Mouse (Mus musculus): ENCODE results near the gene Ppt1. TPM values are rescaled to one million over a fixed set of nuclear protein-coding genes. Genes with fewer than 3 reads are reported as not detected.

Ppt1 gene
- polyA plus RNA-seq, 1 experiment: 6.9 TPM

GRCm38 (mm10) chr4:122886579-122887254 is 50.7 kb downstream of the Ppt1 start:
- WGBS: under 1% methylated on average over 19 of the region's 19 CpGs
- Histone ChIP-seq H3K36me3 (ENCODE audit: control insufficient read depth, insufficient read depth, low read length) (no peaks in the 10 kb centered on the region), H3K27ac (ENCODE audit: insufficient read depth, low read depth, low read length) (peak overlapping the region; percentile 99), H3K27me3 (ENCODE audit: control insufficient read depth, insufficient read depth, low read length) (no peaks in the 10 kb centered on the region), H3K4me3 (ENCODE audit: low read depth, low read length) (peak overlapping the region; percentile 74), H3K4me1 (ENCODE audit: control insufficient read depth, insufficient read depth, insufficient read length, low read length) (peaks cover 19% of the 10 kb centered on the region)
- TF ChIP-seq POLR2A (IDR thresholded peaks at IDR 0.05; ENCODE audit: low read depth, low read length) (no peak), CTCF (IDR thresholded peaks at IDR 0.05; ENCODE audit: extremely low read depth, insufficient read length, insufficient replicate concordance, low read depth, low read length) (no peak)

GRCm38 (mm10) chr4:122887336-122887735 is 51.3 kb downstream of the Ppt1 start:
- Histone ChIP-seq H3K27ac (ENCODE audit: insufficient read depth, low read depth, low read length) (peak overlapping the region; percentile 99), H3K4me3 (ENCODE audit: low read depth, low read length) (no peak overlapping the region), H3K27me3 (ENCODE audit: control insufficient read depth, insufficient read depth, low read length) (no peaks in the 10 kb centered on the region), H3K4me1 (ENCODE audit: control insufficient read depth, insufficient read depth, insufficient read length, low read length) (peaks cover 17% of the 10 kb centered on the region), H3K36me3 (ENCODE audit: control insufficient read depth, insufficient read depth, low read length) (no peaks in the 10 kb centered on the region)
- TF ChIP-seq CTCF (IDR thresholded peaks at IDR 0.05; ENCODE audit: extremely low read depth, insufficient read length, insufficient replicate concordance, low read depth, low read length) (no peak), POLR2A (IDR thresholded peaks at IDR 0.05; ENCODE audit: low read depth, low read length) (no peak)
- 47% methylated on average over 2 of the region's 2 CpGs for WGBS

GRCm38 (mm10) chr4:122890881-122891481 is 54.9 kb downstream of the Ppt1 start:
- Histone ChIP-seq H3K27ac (ENCODE audit: insufficient read depth, low read depth, low read length) (peak overlapping the region; percentile 66; the same call in 1 of the 2 replicates), H3K4me3 (ENCODE audit: low read depth, low read length) (no peak overlapping the region), H3K4me1 (ENCODE audit: control insufficient read depth, insufficient read depth, insufficient read length, low read length) (peaks cover 13% of the 10 kb centered on the region; the same call in 1 of the 2 replicates), H3K36me3 (ENCODE audit: control insufficient read depth, insufficient read depth, low read length) (no peaks in the 10 kb centered on the region), H3K27me3 (ENCODE audit: control insufficient read depth, insufficient read depth, low read length) (no peaks in the 10 kb centered on the region)
- 42% methylated on average over 3 of the region's 3 CpGs for WGBS
- TF ChIP-seq POLR2A (IDR thresholded peaks at IDR 0.05; ENCODE audit: low read depth, low read length): no peak
- TF ChIP-seq CTCF (IDR thresholded peaks at IDR 0.05; ENCODE audit: extremely low read depth, insufficient read length, insufficient replicate concordance, low read depth, low read length): no peak

DNA sequence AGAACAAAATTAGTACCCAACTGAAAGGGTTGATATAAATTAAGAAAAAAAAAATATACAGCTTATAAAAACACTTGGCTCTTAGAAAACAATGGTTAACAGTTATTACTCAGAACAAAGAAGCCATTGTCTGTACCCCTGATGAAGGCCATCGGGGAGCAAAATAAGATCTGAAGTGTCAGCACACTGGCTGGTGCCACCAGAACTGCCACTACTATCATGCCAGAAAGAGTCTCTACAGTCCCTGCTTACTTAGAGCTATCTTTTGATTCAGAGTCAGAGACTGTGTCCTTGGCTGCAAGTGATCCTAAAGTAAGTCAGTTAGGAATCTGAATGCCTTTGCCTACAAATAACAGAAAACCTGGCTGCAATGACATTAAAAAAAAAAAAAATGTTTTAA is 55.6 kb downstream of the Ppt1 start:
- WGBS: 18% methylated on average over 1 of the region's 1 CpGs
- Histone ChIP-seq H3K36me3 (ENCODE audit: control insufficient read depth, insufficient read depth, low read length) (no peaks in the 10 kb centered on the region), H3K27ac (ENCODE audit: insufficient read depth, low read depth, low read length) (no peak overlapping the region), H3K4me1 (ENCODE audit: control insufficient read depth, insufficient read depth, insufficient read length, low read length) (peaks cover 13% of the 10 kb centered on the region; the same call in 1 of the 2 replicates), H3K4me3 (ENCODE audit: low read depth, low read length) (no peak overlapping the region), H3K27me3 (ENCODE audit: control insufficient read depth, insufficient read depth, low read length) (no peaks in the 10 kb centered on the region)
- TF ChIP-seq CTCF (IDR thresholded peaks at IDR 0.05; ENCODE audit: extremely low read depth, insufficient read length, insufficient replicate concordance, low read depth, low read length) (no peak), POLR2A (IDR thresholded peaks at IDR 0.05; ENCODE audit: low read depth, low read length) (no peak)

GRCm38 (mm10) chr4:122892157-122892556 is 56.1 kb downstream of the Ppt1 start:
- Histone ChIP-seq H3K36me3 (ENCODE audit: control insufficient read depth, insufficient read depth, low read length) (no peaks in the 10 kb centered on the region), H3K27ac (ENCODE audit: insufficient read depth, low read depth, low read length) (no peak overlapping the region), H3K4me1 (ENCODE audit: control insufficient read depth, insufficient read depth, insufficient read length, low read length) (peaks cover 10% of the 10 kb centered on the region; the same call in 1 of the 2 replicates), H3K4me3 (ENCODE audit: low read depth, low read length) (no peak overlapping the region), H3K27me3 (ENCODE audit: control insufficient read depth, insufficient read depth, low read length) (no peaks in the 10 kb centered on the region)
- TF ChIP-seq CTCF (IDR thresholded peaks at IDR 0.05; ENCODE audit: extremely low read depth, insufficient read length, insufficient replicate concordance, low read depth, low read length) (no peak), POLR2A (IDR thresholded peaks at IDR 0.05; ENCODE audit: low read depth, low read length) (no peak)
- WGBS: 74% methylated on average over 5 of the region's 5 CpGs

GRCm38 (mm10) chr4:122897750-122898149 is 61.7 kb downstream of the Ppt1 start:
- H3K4me3 ChIP-seq (ENCODE audit: low read depth, low read length): no peak overlapping the region
- no peaks in the 10 kb centered on the region for H3K36me3 ChIP-seq (ENCODE audit: control insufficient read depth, insufficient read depth, low read length)
- H3K27ac ChIP-seq (ENCODE audit: insufficient read depth, low read depth, low read length): no peak overlapping the region
- TF ChIP-seq POLR2A (IDR thresholded peaks at IDR 0.05; ENCODE audit: low read depth, low read length) (no peak), CTCF (IDR thresholded peaks at IDR 0.05; ENCODE audit: extremely low read depth, insufficient read length, insufficient replicate concordance, low read depth, low read length) (no peak)
- H3K4me1 ChIP-seq (ENCODE audit: control insufficient read depth, insufficient read depth, insufficient read length, low read length): peaks cover 3% of the 10 kb centered on the region
- no peaks in the 10 kb centered on the region for H3K27me3 ChIP-seq (ENCODE audit: control insufficient read depth, insufficient read depth, low read length)
- whole genome bisulfite sequencing: 77% methylated on average over 4 of the region's 4 CpGs

- H3K4me3 ChIP-seq (ENCODE audit: low read depth, low read length): no peak overlapping the region
- no peaks in the 10 kb centered on the region for H3K36me3 ChIP-seq (ENCODE audit: control insufficient read depth, insufficient read depth, low read length)
- peak; percentile 49; the same call in 1 of the 2 replicates for TF ChIP-seq CTCF (IDR thresholded peaks at IDR 0.05; ENCODE audit: extremely low read depth, insufficient read length, insufficient replicate concordance, low read depth, low read length)
- no peak for TF ChIP-seq POLR2A (IDR thresholded peaks at IDR 0.05; ENCODE audit: low read depth, low read length)
- H3K27me3 ChIP-seq (ENCODE audit: control insufficient read depth, insufficient read depth, low read length): no peaks in the 10 kb centered on the region
- H3K4me1 ChIP-seq (ENCODE audit: control insufficient read depth, insufficient read depth, insufficient read length, low read length): peaks cover 4% of the 10 kb centered on the region
- H3K27ac ChIP-seq (ENCODE audit: insufficient read depth, low read depth, low read length): no peak overlapping the region
- 14% methylated on average over 5 of the region's 5 CpGs for WGBS
These were observed 62.3 kb downstream of the Ppt1 start for GRCm38 (mm10) chr4:122898313-122898712.

Data from small intestine, adult 2 months (tissue).